Mouse (Mus musculus): ENCODE measurements around the gene Mycbp2. TPM values are rescaled to one million over a fixed set of nuclear protein-coding genes. Genes with fewer than 3 reads are reported as not detected.

The Mycbp2 gene
- polyA plus RNA-seq, 2 experiments: 7.0 to 8.2 TPM

DNA sequence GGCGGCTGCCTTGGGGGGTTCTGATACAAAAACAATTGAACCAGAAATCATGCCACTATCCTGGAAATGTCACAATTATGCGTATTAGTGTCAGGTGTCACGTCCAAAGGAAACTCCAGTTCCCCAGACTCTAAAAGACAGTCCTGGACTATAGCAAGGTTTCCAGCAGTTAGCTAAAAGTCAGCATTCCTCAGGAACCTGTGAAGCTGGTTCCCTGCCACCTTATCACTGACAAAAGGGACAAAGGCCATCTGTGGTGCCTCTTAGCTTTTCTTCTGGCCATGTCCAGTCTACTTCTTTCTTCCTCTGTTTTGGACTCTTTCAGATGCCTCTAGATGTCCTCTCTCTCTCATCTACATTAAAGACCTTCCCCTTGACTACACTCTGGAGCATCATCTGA lies 32.1 kb upstream of the Mycbp2 start:
- H3K4me1 ChIP-seq (replicated peaks; ENCODE audit: control insufficient read depth in 2 of 2, insufficient read depth in 2 of 2, low read length in 1 of 2): no peaks in the 10 kb centered on the region
- no peaks in the 10 kb centered on the region for H3K9me3 ChIP-seq (ENCODE audit: control insufficient read depth, low read length)
- ATAC-seq (ENCODE audit: insufficient read depth) (no peak), DNase-seq (ENCODE audit: low read depth in 3 of 3, low spot score in 3 of 3) (no peak)
- H3K9ac ChIP-seq (replicated peaks): no peak overlapping the region
- WGBS (ENCODE audit: insufficient replicate concordance): 60% methylated on average over 3 of the region's 3 CpGs
- H3K4me3 ChIP-seq (ENCODE audit: insufficient read depth in 1 of 2, low read depth in 2 of 2, low read length in 2 of 2): no peak overlapping the region
- H3K4me2 ChIP-seq (ENCODE audit: low read depth): no peak overlapping the region
- H3K36me3 ChIP-seq (replicated peaks; ENCODE audit: control insufficient read depth, insufficient read depth, low read depth): no peaks in the 10 kb centered on the region
- no peaks in the 10 kb centered on the region for H3K27me3 ChIP-seq (ENCODE audit: control insufficient read depth, insufficient read depth, low read length)
- no peak for TF ChIP-seq CTCF (IDR thresholded peaks at IDR 0.05; ENCODE audit: low read depth)
- TF ChIP-seq EP300 (IDR thresholded peaks at IDR 0.05; ENCODE audit: low read depth): no peak
- no peak overlapping the region for H3K27ac ChIP-seq

DNA sequence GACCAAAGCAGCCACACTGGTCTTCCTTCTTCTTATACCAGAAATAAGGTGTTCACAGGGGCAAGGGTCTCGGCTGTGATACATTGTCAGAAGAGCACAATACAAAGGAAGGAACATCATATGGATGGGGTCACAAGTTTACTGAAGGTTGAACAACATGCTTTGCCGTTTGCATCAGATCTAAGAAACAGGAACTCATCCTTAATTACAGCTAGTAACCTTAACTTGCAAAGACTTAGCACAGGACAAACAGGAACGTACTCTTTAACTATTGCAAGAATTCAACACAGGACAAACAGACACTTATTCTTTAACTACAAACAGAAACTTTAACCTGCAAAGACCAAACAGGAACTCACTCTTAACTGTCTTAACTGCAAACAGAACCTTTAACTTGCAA lies 30.2 kb upstream of the Mycbp2 start:
- no peak for TF ChIP-seq EP300 (IDR thresholded peaks at IDR 0.05; ENCODE audit: low read depth)
- no peak for TF ChIP-seq CTCF (IDR thresholded peaks at IDR 0.05; ENCODE audit: low read depth)
- Histone ChIP-seq H3K4me1 (replicated peaks; ENCODE audit: control insufficient read depth in 2 of 2, insufficient read depth in 2 of 2, low read length in 1 of 2) (no peaks in the 10 kb centered on the region), H3K9me3 (ENCODE audit: control insufficient read depth, low read length) (no peaks in the 10 kb centered on the region), H3K9ac (replicated peaks) (no peak overlapping the region), H3K36me3 (replicated peaks; ENCODE audit: control insufficient read depth, insufficient read depth, low read depth) (no peaks in the 10 kb centered on the region), H3K27me3 (ENCODE audit: control insufficient read depth, insufficient read depth, low read length) (no peaks in the 10 kb centered on the region), H3K4me3 (ENCODE audit: insufficient read depth in 1 of 2, low read depth in 2 of 2, low read length in 2 of 2) (no peak overlapping the region), H3K4me2 (ENCODE audit: low read depth) (no peak overlapping the region), H3K27ac (no peak overlapping the region)
- ATAC-seq (ENCODE audit: insufficient read depth) (no peak), DNase-seq (ENCODE audit: low read depth in 3 of 3, low spot score in 3 of 3) (no peak)
- 46% methylated on average over 3 of the region's 3 CpGs for WGBS (ENCODE audit: insufficient replicate concordance)

DNA sequence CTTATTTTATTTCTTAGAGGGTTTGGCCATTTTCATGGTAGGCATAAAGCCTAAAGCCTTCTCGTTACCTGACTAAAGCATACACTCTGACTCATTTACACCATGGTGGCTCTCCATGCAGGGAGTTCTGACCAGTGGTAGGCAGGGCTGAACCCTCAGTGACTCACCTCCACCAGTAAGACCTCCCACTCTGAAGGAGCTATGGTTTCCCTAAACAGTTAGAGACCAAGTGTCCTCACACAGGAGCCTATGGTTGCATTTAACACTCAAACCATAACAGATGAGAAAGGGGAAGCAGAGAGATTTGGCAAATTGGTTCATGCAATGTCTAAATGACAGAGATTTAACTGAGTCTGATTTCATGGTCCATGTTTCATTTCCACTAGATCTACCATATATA lies 28.9 kb upstream of the Mycbp2 start:
- DNase-seq (ENCODE audit: low read depth in 3 of 3, low spot score in 3 of 3) (no peak), ATAC-seq (ENCODE audit: insufficient read depth) (no peak)
- Histone ChIP-seq H3K4me3 (ENCODE audit: insufficient read depth in 1 of 2, low read depth in 2 of 2, low read length in 2 of 2) (no peak overlapping the region), H3K27me3 (ENCODE audit: control insufficient read depth, insufficient read depth, low read length) (no peaks in the 10 kb centered on the region), H3K9ac (replicated peaks) (no peak overlapping the region), H3K4me1 (replicated peaks; ENCODE audit: control insufficient read depth in 2 of 2, insufficient read depth in 2 of 2, low read length in 1 of 2) (no peaks in the 10 kb centered on the region), H3K4me2 (ENCODE audit: low read depth) (no peak overlapping the region), H3K9me3 (ENCODE audit: control insufficient read depth, low read length) (no peaks in the 10 kb centered on the region), H3K36me3 (replicated peaks; ENCODE audit: control insufficient read depth, insufficient read depth, low read depth) (no peaks in the 10 kb centered on the region), H3K27ac (no peak overlapping the region)
- TF ChIP-seq EP300 (IDR thresholded peaks at IDR 0.05; ENCODE audit: low read depth) (no peak), CTCF (IDR thresholded peaks at IDR 0.05; ENCODE audit: low read depth) (no peak)
- 63% methylated on average over 1 of the region's 1 CpGs for WGBS (ENCODE audit: insufficient replicate concordance)

DNA sequence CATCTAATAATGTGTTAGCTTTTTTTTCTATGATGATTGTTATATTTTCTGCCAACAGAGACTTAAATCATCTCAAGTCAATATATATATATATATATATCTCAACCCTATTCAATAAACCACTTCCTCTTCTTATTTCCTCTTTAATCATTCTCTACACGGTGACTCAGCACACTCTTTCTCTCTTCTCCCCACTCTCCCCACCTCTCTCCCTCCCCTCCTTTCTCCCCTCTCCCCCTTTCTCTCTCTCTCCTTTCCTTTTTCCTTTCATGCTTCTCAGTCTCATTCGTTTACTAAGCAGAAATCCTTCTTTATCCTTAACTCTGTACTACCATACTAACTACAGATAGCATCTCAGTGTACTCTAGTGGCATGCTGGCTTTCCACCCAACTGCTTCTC lies 16.6 kb upstream of the Mycbp2 start:
- Histone ChIP-seq H3K9me3 (ENCODE audit: control insufficient read depth, low read length) (no peaks in the 10 kb centered on the region), H3K4me2 (ENCODE audit: low read depth) (no peak overlapping the region), H3K27ac (no peak overlapping the region), H3K4me3 (ENCODE audit: insufficient read depth in 1 of 2, low read depth in 2 of 2, low read length in 2 of 2) (no peak overlapping the region), H3K9ac (replicated peaks) (no peak overlapping the region), H3K4me1 (replicated peaks; ENCODE audit: control insufficient read depth in 2 of 2, insufficient read depth in 2 of 2, low read length in 1 of 2) (0 out of 4 replicates have a peak, but pooled peaks cover 0 to 3% of the 10 kb centered on the region in 2 experiments), H3K27me3 (ENCODE audit: control insufficient read depth, insufficient read depth, low read length) (no peaks in the 10 kb centered on the region), H3K36me3 (replicated peaks; ENCODE audit: control insufficient read depth, insufficient read depth, low read depth) (no peaks in the 10 kb centered on the region)
- no peak for TF ChIP-seq CTCF (IDR thresholded peaks at IDR 0.05; ENCODE audit: low read depth)
- TF ChIP-seq EP300 (IDR thresholded peaks at IDR 0.05; ENCODE audit: low read depth): no peak
- no peak for DNase-seq (ENCODE audit: low read depth in 3 of 3, low spot score in 3 of 3)
- WGBS (ENCODE audit: insufficient replicate concordance): 9% methylated on average over 2 of the region's 2 CpGs
- no peak for ATAC-seq (ENCODE audit: insufficient read depth)

DNA sequence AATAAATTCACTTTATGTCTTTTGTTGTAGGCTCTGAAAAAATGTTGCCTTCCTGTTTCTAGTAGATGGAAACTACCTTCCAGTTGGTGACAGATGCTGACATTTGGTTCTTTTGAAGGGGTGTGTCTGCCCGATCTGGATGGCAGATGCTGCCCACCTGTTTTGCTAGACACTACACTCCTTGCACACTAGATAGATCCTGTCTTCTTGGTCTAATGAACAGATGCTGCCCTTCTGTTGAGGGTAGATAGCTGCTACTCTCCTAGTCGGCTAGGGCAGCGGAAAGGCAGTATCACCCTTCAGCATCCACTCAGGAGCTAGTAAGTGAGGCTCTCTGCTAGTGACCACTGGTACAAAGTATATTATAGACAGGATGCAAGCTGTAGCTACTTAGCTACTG lies 9.5 kb upstream of the Mycbp2 start:
- WGBS (ENCODE audit: insufficient replicate concordance): 56% methylated on average over 3 of the region's 3 CpGs

More for the DNA sequence above, 9.5 kb upstream of the Mycbp2 start:
- Histone ChIP-seq H3K4me1 (replicated peaks; ENCODE audit: control insufficient read depth in 2 of 2, insufficient read depth in 2 of 2, low read length in 1 of 2) (peaks cover 0 to 6% of the 10 kb centered on the region in 2 experiments; a peak in 3 of 4 replicates), H3K27ac (no peak overlapping the region), H3K4me2 (ENCODE audit: low read depth) (no peak overlapping the region), H3K27me3 (ENCODE audit: control insufficient read depth, insufficient read depth, low read length) (no peaks in the 10 kb centered on the region), H3K36me3 (replicated peaks; ENCODE audit: control insufficient read depth, insufficient read depth, low read depth) (no peaks in the 10 kb centered on the region), H3K4me3 (ENCODE audit: insufficient read depth in 1 of 2, low read depth in 2 of 2, low read length in 2 of 2) (no peak overlapping the region), H3K9ac (replicated peaks) (no peak overlapping the region), H3K9me3 (ENCODE audit: control insufficient read depth, low read length) (no peaks in the 10 kb centered on the region)
- DNase-seq (ENCODE audit: low read depth in 3 of 3, low spot score in 3 of 3) (no peak), ATAC-seq (ENCODE audit: insufficient read depth) (no peak)
- TF ChIP-seq EP300 (IDR thresholded peaks at IDR 0.05; ENCODE audit: low read depth): no peak
- no peak for TF ChIP-seq CTCF (IDR thresholded peaks at IDR 0.05; ENCODE audit: low read depth)
